11 mouse cellular contexts compared by ENCODE assay signal in the genomic region with DNA sequence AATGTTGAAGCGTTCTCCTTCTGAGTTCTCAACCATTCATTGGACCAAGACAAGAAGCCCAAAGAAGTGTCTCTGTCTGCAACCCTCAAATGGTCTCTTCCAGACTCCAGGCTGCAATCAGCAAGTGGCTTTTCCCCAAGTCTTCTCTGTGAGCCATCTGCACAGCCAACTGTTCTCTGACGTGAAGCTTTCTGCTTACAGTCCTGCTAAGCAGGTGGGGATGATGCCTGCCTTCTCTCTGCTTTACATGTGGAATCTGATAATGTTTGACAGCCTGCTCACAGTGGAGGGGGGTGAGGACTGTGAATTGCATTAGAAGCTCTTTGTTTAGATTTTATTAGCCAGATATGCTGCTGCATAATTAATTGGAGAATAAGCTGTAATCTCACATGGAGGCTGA.
DNase-seq lines count a peak whose midpoint lies in the region; ATAC-seq lines count a peak whose summit lies in the region.
"Had no signal": no experiment of that assay in that cellular context is flagged by ENCODE, and none has a peak within 500 bp of the region (broad histone marks: within the 10 kb centered on the region; RNA-seq: fewer than 3 reads in every experiment).

No protein-coding gene starts in this region.

- 51% methylated on average over 2 of the region's 2 CpGs for WGBS in neural tube, embryonic 14.5 days
- WGBS in heart, embryonic 10.5 days = 62% methylated on average over 2 of the region's 2 CpGs

- ATAC-seq in neural tube, embryonic 14.5 days (ENCODE audit: low read depth) = no peak; the same call in 1 of the 2 replicates
- ATAC-seq: lung, postnatal 0 days had no signal

- H3K27ac ChIP-seq in neural tube, embryonic 14.5 days (ENCODE audit: low read depth, low read length) = peak overlapping the region; percentile 44
- H3K27ac ChIP-seq in heart, embryonic 10.5 days = no peak overlapping the region
- H3K27ac ChIP-seq: neural tube, embryonic 12.5 days had no signal

- no peaks in the 10 kb centered on the region for H3K4me1 ChIP-seq in neural tube, embryonic 14.5 days (ENCODE audit: control insufficient read depth, insufficient read depth, low read length)
- no peaks in the 10 kb centered on the region for H3K4me1 ChIP-seq in heart, embryonic 10.5 days
- H3K4me1 ChIP-seq: neural tube, embryonic 12.5 days had no signal

- no peak overlapping the region for H3K4me3 ChIP-seq in neural tube, embryonic 14.5 days (ENCODE audit: low read depth, low read length)
- no peak overlapping the region for H3K4me3 ChIP-seq in heart, embryonic 10.5 days
- H3K4me3 ChIP-seq: neural tube, embryonic 12.5 days had no signal

- H3K9me3 ChIP-seq in neural tube, embryonic 14.5 days (ENCODE audit: control insufficient read depth, low read length) = no peaks in the 10 kb centered on the region
- H3K9me3 ChIP-seq in heart, embryonic 10.5 days = no peaks in the 10 kb centered on the region
- H3K9me3 ChIP-seq: neural tube, embryonic 12.5 days had no signal

- no peak for DNase-seq in neural tube, embryonic 10.5 days (ENCODE audit: extremely low spot score, low spot score)
- DNase-seq in frontal cortex, adult 2 months (ENCODE audit: extremely low spot score in 1 of 2, low spot score in 1 of 2) = peak; percentile 7 to 32
- peak; percentile 50 to 53 for DNase-seq in layer of hippocampus, postnatal 25 days (ENCODE audit: extremely low spot score in 1 of 2, low spot score in 1 of 2)
- peak; percentile 63 for DNase-seq in telencephalon, adult 2 months (ENCODE audit: low read depth, low spot score)
- no peak for DNase-seq in kidney, adult 11 months
- DNase-seq in heart, embryonic 10.5 days (ENCODE audit: low spot score) = no peak
- DNase-seq in gastrocnemius, adult 18-20 months (ENCODE audit: low spot score) = no peak
- DNase-seq: heart, postnatal 36 days had no signal

- H3K36me3 ChIP-seq in neural tube, embryonic 14.5 days (ENCODE audit: control insufficient read depth, insufficient read depth, low read length) = no peaks in the 10 kb centered on the region
- no peaks in the 10 kb centered on the region for H3K36me3 ChIP-seq in heart, embryonic 10.5 days
- H3K36me3 ChIP-seq: neural tube, embryonic 12.5 days had no signal

- H3K4me2 ChIP-seq in neural tube, embryonic 14.5 days (ENCODE audit: low read depth, low read length) = no peak overlapping the region
- H3K4me2 ChIP-seq: neural tube, embryonic 12.5 days had no signal

- no peak overlapping the region for H3K9ac ChIP-seq in neural tube, embryonic 14.5 days (replicated peaks; ENCODE audit: low read depth, low read length)
- H3K9ac ChIP-seq: neural tube, embryonic 12.5 days had no signal

- H3K27me3 ChIP-seq in neural tube, embryonic 14.5 days (ENCODE audit: control insufficient read depth, insufficient read depth, low read length) = no peaks in the 10 kb centered on the region
- H3K27me3 ChIP-seq in heart, embryonic 10.5 days (ENCODE audit: insufficient read depth, poor library complexity, severe bottlenecking) = no peaks in the 10 kb centered on the region
- H3K27me3 ChIP-seq: neural tube, embryonic 12.5 days had no signal

Comparison
In these comparisons a context has a peak if more than half of its experiments do, and no peak if none do; other contexts are left out.
1. DNase-seq: peak in frontal cortex, adult 2 months (2 of 2), layer of hippocampus, postnatal 25 days (2 of 2) and telencephalon, adult 2 months (single experiment); none in neural tube, embryonic 10.5 days (single experiment), kidney, adult 11 months (single experiment), heart, embryonic 10.5 days (single experiment) and gastrocnemius, adult 18-20 months (single experiment).